Mouse (Mus musculus) heart, embryonic 11.5 days (tissue): ENCODE results near the gene Timm10. TPM values are rescaled to one million over a fixed set of nuclear protein-coding genes. Genes with fewer than 3 reads are reported as not detected.
A peak's percentile ranks its signal among the peaks of the same experiment; 100 is the strongest.
"Not testable (repeated sequence)": the region's sequence is repeated elsewhere in the genome, so short reads cannot be mapped to it uniquely, and the experiment has no call there.

Experiments used
- ATAC-seq: fragments of 200-750 bp; cut with Nextera tagmentation; replicated peaks from 2 replicates; pipeline ENCODE4 v1.8.0; 2017; ENCODE audit warnings: moderate library complexity; ENCODE audit not compliant: insufficient number of reproducible peaks, low FRiP score, low TSS enrichment
- H3K27ac ChIP-seq: fragments of 300-500 bp; sonication (generic); 2 replicates; pipeline ENCODE4 v1.5.1; 2014; ENCODE audit warnings: mild to moderate bottlenecking, low read depth, low read length
- H3K27me3 ChIP-seq: fragments of 300-500 bp; sonication (generic); 2 replicates; pipeline ENCODE4 v1.6.1; 2014; ENCODE audit warnings: mild to moderate bottlenecking, low read length, mixed read lengths; ENCODE audit not compliant: control insufficient read depth, insufficient read depth
- H3K36me3 ChIP-seq: fragments of 300-500 bp; sonication (generic); 2 replicates; pipeline ENCODE4 v1.6.1; 2014; ENCODE audit warnings: mild to moderate bottlenecking, low read length, moderate library complexity, mixed read lengths; ENCODE audit not compliant: control insufficient read depth, insufficient read depth
- H3K4me1 ChIP-seq: fragments of 300-500 bp; sonication (generic); 2 replicates; pipeline ENCODE4 v1.6.1; 2014; ENCODE audit warnings: low read length; ENCODE audit not compliant: control insufficient read depth, insufficient read depth
- H3K4me2 ChIP-seq: fragments of 300-500 bp; sonication (generic); 2 replicates; pipeline ENCODE4 v1.6.1; 2014; ENCODE audit warnings: mild to moderate bottlenecking, moderate library complexity
- H3K4me3 ChIP-seq: fragments of 300-500 bp; sonication (generic); 2 replicates; pipeline ENCODE4 v1.5.1; 2014; ENCODE audit warnings: low read depth, low read length
- H3K9ac ChIP-seq: fragments of 300-500 bp; sonication (generic); 2 replicates; pipeline ENCODE4 v1.6.1; 2014; ENCODE audit warnings: mild to moderate bottlenecking, low read depth, low read length, moderate library complexity
- H3K9me3 ChIP-seq: fragments of 300-500 bp; sonication (generic); replicated peaks from 2 replicates; pipeline ENCODE4 v1.6.1; 2016; ENCODE audit warnings: low read length; ENCODE audit not compliant: control insufficient read depth
- WGBS: fragments of 180-500 bp; shearing (Covaris S2); extraction: QIAGEN DNeasy Blood & Tissue Kit; methylation state at CpG from one replicate; pipeline ENCODE4 v1.1.7; 2014; ENCODE audit not compliant: insufficient replicate concordance; 5-methylcytosine and 5-hydroxymethylcytosine counted together
- polyA plus RNA-seq: library from polyadenylated mRNA; unstranded; fragments of >200 nt; fragmentation: Nextera tagmentation; extraction: Ambion mirVana; gene quantifications from 2 replicates; pipeline ENCODE4 v1.2.1, GENCODE M21; 2014

Timm10 gene
- polyA plus RNA-seq, 1 experiment from 2014 or later: 76.8 TPM

DNA sequence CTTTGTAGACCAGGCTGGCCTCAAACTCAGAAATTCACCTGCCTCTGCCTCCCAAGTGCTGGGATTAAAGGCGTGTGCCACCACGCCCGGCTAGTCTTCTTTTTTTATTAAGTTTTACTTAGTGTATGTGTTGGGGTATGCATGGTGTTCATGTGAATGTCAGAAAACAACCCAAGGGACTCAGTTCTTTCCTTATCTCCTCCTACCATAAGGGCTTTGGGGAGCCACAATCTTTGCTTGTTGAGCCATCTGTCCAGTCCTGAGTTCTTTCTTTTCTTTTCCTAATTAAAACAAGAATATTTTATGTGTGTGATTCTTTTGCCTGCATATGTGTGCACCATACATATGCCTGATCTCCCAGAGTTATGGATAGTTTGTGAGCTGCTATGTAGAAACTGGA, 33.6 kb upstream of the Timm10 start:
- H3K4me2 ChIP-seq: no peak overlapping the region

DNA sequence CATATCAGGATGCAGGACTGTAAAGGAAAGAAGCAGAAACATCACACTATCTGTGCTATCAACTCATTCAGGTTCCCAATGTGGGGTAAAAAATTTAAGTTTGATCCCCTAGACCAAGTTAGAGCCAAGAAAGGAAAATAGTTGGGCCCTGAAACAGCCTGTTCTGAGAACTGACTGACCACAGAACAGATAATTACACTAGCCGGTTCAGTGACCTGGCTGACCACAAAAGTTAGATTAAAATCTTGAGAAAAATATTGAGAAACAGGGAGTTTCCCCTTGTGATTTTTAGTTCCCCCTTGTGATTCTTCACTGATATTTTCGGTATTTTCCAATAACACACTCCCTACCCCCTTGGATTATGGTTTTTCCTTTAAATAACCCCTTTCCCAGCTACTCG, 32.9 kb upstream of the Timm10 start:
- WGBS: 87% methylated on average over 3 of the region's 3 CpGs
- Histone ChIP-seq H3K4me1 (peaks cover 12% of the 10 kb centered on the region), H3K4me3 (no peak overlapping the region)

More for the DNA sequence above, 33.6 kb upstream of the Timm10 start:
- H3K36me3 ChIP-seq: no peaks in the 10 kb centered on the region
- ATAC-seq: 0 out of 2 replicates have a peak, but pooled peaks have one; percentile 47
- H3K9me3 ChIP-seq: no peaks in the 10 kb centered on the region
- WGBS: 80% methylated on average over 3 of the region's 3 CpGs
- peaks cover 9% of the 10 kb centered on the region for H3K4me1 ChIP-seq
- no peak overlapping the region for H3K9ac ChIP-seq
- no peaks in the 10 kb centered on the region for H3K27me3 ChIP-seq
- no peak overlapping the region for H3K27ac ChIP-seq
- no peak overlapping the region for H3K4me3 ChIP-seq

DNA sequence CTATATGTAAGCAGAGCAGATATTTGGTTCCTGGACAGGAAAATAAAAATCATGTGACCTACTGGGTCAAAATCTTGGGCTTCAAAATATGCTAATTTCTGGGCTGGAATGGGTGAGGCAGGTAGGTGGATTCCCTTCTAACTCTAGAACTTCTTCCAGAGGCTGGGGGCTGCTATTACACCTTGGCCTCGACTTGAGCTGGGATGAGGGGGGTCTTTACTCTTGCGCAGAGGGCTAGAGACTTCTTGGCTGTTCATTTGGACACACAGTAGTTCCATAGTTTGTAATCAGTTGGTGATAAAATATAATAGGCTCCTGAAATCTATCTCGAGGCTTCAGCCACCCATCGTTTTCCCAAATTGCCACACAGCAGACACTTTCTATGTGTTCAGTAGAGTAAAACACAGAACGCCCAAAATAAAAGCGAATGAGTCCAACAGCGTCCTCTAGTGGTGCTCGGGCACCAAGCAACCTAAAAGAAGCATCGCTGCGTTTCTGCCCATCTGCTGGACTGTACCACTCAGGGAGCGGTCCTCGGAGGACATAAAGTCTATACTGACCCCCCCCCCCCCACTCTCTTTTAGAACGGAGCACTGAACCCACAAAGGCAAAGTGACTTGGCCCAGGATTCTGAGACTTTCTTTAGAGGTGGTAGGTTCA, 28.8 kb upstream of the Timm10 start:
- H3K27me3 ChIP-seq: no peaks in the 10 kb centered on the region
- WGBS: 12% methylated on average over 13 of the region's 13 CpGs
- H3K9ac ChIP-seq: peak overlapping the region; percentile 70
- H3K4me3 ChIP-seq: peak overlapping the region; percentile 67
- H3K27ac ChIP-seq: peak overlapping the region; percentile 82
- H3K9me3 ChIP-seq: no peaks in the 10 kb centered on the region
- H3K36me3 ChIP-seq: no peaks in the 10 kb centered on the region
- peak; percentile 40 for ATAC-seq
- H3K4me1 ChIP-seq: peaks cover 6% of the 10 kb centered on the region; the same call in 1 of the 2 replicates
- H3K4me2 ChIP-seq: peak overlapping the region; percentile 87

More for the DNA sequence above, 32.9 kb upstream of the Timm10 start:
- no peak for ATAC-seq
- Histone ChIP-seq H3K36me3 (no peaks in the 10 kb centered on the region), H3K27me3 (no peaks in the 10 kb centered on the region), H3K4me2 (no peak overlapping the region), H3K9ac (no peak overlapping the region), H3K27ac (no peak overlapping the region), H3K9me3 (no peaks in the 10 kb centered on the region)

DNA sequence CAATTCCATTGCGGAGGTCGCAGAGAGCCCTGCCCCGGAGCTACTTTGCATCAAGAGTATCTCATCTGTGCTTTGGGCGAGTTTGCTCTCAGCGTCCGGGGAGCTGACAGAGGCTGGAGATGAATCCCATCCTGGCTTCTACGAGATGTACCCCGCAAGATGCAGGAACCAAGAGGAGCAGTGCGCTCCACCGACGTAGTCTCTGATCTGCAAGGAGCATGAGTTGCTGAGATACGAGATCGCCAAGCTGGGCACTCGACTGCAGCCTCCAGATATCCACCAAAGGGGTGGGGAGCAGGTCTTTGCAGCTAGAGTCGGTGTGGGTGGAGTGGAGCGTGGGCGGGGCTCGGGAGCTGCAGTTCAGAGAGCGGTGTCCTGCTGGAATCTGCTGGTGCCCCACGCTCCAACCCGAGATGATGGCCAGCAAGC, 28.3 kb upstream of the Timm10 start, which contains the start of gene Ube2l6:
TSS of gene Ube2l6 (plus strand) at position 336 of the 429 bp plus-strand sequence.
- peak within 1 kb of the TSS; percentile 87 for H3K4me2 ChIP-seq
- H3K9ac ChIP-seq: peak within 1 kb of the TSS; percentile 70
- WGBS: 0% methylated on average over 21 of the region's 21 CpGs
- no peaks in the 10 kb centered on the region for H3K27me3 ChIP-seq
- no peaks in the 10 kb centered on the region for H3K36me3 ChIP-seq
- peak; percentile 84 for ATAC-seq
- peak within 1 kb of the TSS; percentile 82 for H3K27ac ChIP-seq
- no peaks in the 10 kb centered on the region for H3K9me3 ChIP-seq
- peak within 1 kb of the TSS; percentile 67 for H3K4me3 ChIP-seq
- H3K4me1 ChIP-seq: peaks cover 6% of the 10 kb centered on the region; the same call in 1 of the 2 replicates

DNA sequence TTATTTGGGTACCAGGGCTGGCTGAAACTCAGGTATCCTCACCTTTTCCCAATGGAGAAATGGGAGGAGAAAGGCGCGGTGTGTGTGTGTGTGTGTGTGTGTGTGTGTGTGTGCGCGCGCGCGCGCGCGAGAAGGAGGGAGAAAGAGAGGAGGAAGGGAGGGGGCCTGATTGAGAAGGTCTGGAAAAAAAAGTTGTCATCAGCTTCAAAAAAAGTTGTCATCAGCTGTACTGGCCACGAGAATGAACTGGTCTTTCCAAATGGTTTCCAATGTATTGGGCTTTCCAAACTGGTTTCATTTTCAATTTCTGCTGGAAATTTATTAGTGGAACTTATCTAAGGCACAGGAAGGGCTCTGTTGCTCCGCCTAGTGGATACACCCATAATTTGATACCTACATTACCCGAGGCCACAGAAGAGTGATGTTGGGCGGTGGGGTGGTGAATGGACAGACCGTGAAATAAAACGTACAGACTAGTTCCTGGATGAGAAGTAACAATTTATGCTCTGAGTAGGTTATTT, 27.7 kb upstream of the Timm10 start:
- ATAC-seq: peak; percentile 70
- WGBS: under 1% methylated on average over 16 of the region's 16 CpGs
- peaks cover 6% of the 10 kb centered on the region; the same call in 1 of the 2 replicates for H3K4me1 ChIP-seq
- no peaks in the 10 kb centered on the region for H3K27me3 ChIP-seq
- H3K27ac ChIP-seq: peak overlapping the region; percentile 73
- H3K9me3 ChIP-seq: no peaks in the 10 kb centered on the region
- H3K36me3 ChIP-seq: 0 out of 2 replicates have a peak, but pooled peaks cover 2% of the 10 kb centered on the region
- H3K4me3 ChIP-seq: peak overlapping the region; percentile 67
- H3K4me2 ChIP-seq: peak overlapping the region; percentile 87
- H3K9ac ChIP-seq: peak overlapping the region; percentile 70

DNA sequence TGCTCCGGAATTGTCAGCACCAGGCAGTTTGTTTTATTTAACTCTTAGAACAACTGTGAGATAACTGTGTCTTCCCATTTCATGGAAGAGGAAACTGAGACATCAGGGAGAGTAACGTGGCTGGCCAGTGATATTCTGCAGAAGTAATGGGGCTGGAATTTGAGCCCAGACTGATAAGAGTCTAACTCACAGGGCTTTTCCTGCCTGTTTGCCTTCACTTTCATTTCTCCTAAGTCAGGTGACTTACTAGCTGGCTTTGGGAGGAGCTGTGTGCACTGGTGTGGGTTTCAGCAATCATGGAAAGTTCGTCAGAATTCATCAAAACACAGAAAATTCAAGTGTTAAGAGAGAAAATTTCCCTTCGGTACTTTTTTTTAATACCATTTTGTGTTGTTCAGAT, 26.5 kb upstream of the Timm10 start:
- H3K9ac ChIP-seq: 0 out of 2 replicates have a peak overlapping the region, but pooled peaks have one; percentile 22
- no peak for ATAC-seq
- peak overlapping the region; percentile 87 for H3K4me2 ChIP-seq
- WGBS: 57% methylated on average over 4 of the region's 4 CpGs
- H3K27me3 ChIP-seq: no peaks in the 10 kb centered on the region
- H3K36me3 ChIP-seq: 0 out of 2 replicates have a peak, but pooled peaks cover 2% of the 10 kb centered on the region
- H3K4me3 ChIP-seq: peak overlapping the region; percentile 23; the same call in 1 of the 2 replicates
- H3K27ac ChIP-seq: no peak overlapping the region
- H3K9me3 ChIP-seq: no peaks in the 10 kb centered on the region
- H3K4me1 ChIP-seq: peaks cover 6% of the 10 kb centered on the region; the same call in 1 of the 2 replicates

DNA sequence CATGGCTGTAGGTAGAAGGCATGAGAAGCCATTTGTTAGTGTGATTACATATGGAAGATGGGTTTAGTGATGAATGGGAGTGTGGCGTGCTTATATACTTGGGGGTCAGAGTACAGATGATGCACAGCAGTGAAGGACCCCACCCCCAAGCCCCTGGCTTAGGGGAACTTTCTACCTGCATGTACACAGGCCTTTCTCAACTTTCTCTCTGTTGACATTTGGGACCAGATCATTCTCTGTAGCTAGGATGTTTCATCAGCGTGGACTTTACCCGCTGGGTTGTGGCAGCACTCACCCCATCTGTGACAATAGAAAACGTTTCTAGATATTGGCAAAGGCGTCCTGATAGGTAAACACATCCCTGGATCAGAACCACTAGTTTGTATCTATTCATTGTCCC, 25.6 kb upstream of the Timm10 start:
- H3K27ac ChIP-seq, ATAC-seq, H3K9ac ChIP-seq, H3K9me3 ChIP-seq, H3K4me1 ChIP-seq, H3K4me2 ChIP-seq, H3K27me3 ChIP-seq, H3K4me3 ChIP-seq, H3K36me3 ChIP-seq: not testable (repeated sequence)
- WGBS: 69% methylated on average over 5 of the region's 5 CpGs

DNA sequence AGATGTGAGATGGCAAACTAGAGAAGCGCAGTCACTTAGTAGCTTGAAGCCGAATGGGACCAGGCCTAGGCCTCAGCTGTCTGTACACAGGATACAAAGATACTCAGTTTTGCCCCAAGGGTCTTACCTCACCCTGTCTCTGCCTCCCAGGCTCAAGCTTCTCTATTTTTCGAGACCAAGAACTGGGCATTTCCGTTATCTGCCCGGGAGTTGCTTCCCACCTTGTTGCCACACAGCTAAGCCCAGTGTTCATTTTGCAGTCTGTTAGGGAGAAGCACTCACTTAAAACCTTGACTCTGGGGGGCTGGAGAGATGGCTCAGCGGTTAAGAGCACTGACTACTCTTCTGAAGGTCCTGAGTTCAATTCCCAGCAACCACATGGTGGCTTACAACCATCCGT, 22.8 kb upstream of the Timm10 start:
- Histone ChIP-seq H3K4me1 (peaks cover 2% of the 10 kb centered on the region; the same call in 1 of the 2 replicates), H3K27me3 (no peaks in the 10 kb centered on the region), H3K9me3 (no peaks in the 10 kb centered on the region), H3K9ac (no peak overlapping the region), H3K4me2 (no peak overlapping the region), H3K4me3 (no peak overlapping the region), H3K27ac (no peak overlapping the region), H3K36me3 (0 out of 2 replicates have a peak, but pooled peaks cover 2% of the 10 kb centered on the region)
- ATAC-seq: no peak
- 89% methylated on average over 7 of the region's 7 CpGs for WGBS
